Mouse (Mus musculus) frontal cortex, adult 2 months (tissue): ENCODE measurements around the gene Sirt7. TPM values are rescaled to one million over a fixed set of nuclear protein-coding genes. Genes with fewer than 3 reads are reported as not detected.

Experiments
- DNase-seq, 2 experiments: peaks; one replicate each; pipeline ENCODE4 v3.0.0; 2022; ENCODE audit warnings: low spot score in 1 of 2; ENCODE audit errors: extremely low spot score in 1 of 2
- polyA plus RNA-seq: library from polyadenylated mRNA; depleted of rRNA; stranded (reverse); fragments of >200 nt; gene quantifications from 2 replicates; pipeline ENCODE4 v1.2.3, GENCODE M21; 2012; rRNA removed

The Sirt7 gene
- polyA plus RNA-seq: 99.4 and 101 TPM in 2 replicates

DNA sequence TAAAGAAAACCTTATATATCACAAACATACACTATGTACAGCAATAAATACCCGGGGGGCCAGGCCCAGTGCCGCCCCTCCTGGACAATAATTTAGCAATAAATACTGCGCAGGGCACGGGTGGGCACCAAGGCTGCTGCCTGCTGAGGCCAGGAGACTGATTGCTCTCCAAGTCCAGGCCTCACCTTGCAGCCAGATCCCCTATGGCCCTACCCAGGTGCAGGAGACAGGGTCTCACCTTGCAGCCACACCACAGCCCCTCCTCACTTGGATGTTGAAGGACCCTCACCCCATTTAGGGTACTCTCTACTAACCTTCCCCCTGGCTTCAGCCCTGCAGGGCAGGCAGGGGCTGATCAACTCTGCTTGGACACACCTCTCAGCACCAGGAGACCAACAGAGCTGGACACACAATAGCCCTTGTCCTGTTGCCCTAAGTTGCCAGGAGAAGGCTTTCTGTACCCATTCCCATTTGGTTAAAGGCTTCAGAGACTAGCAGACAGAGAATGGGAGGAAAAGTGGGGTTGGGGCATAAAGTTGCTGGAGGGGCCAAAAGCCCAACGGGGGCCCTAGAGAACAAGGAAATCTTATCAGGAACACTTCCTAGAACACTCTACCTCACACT lies at the start of gene Sirt7:
TSS of gene Sirt7 (minus strand) at position 89 of the 624 bp plus-strand sequence.
- DNase-seq: no peak

- DNase-seq: no peak
These were observed 48.6 kb upstream of the Sirt7 start for GRCm38 (mm10) chr11:120673594-120674122.

DNA sequence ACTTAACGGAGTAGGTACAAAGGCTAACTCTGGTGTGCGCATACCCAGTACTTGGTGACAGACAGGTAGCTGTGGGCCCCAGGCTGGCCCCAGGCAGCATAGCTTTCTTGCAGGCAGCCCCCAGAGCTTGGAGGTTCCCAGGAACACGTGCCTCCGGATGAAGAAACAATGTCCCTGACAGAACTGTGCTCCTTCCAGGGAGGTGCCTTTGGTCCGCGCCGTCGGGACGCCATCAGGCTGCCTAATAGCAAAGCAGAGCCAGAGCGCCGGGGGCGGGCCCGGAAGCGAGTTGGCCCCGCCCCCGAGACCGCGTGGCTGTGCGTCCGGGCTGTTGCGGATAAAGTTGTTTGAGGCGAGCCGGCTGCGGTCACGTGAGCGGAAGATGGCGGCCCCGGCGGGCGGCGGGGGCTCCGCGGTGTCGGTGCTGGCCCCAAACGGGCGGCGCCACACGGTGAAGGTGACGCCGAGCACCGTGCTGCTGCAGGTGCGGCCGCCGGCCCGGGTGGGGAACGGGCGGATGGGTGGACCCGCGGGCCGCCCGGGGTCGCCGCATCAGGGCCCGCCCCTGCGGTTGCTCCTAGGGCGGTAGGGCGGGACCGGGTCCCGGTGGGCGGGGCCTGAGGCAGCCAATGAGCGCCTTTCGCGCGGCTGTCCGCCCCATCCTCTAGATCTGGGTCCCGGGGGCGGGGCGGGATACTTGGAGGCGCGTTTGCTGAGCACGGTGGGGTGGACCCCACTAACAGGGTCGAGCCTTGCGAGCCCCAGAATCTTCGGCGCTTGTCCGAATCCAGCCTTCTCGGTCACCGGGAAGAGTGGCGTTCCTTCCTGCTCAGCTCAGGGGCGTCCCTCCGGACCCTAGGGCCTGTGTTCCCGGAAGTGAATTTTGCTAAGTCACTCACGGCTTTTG lies 47.9 kb upstream of the Sirt7 start, which contains the start of gene Aspscr1:
TSS of gene Aspscr1 (plus strand) at position 287 of the 907 bp plus-strand sequence.
- peak; percentile 83 to 92 for DNase-seq

DNA sequence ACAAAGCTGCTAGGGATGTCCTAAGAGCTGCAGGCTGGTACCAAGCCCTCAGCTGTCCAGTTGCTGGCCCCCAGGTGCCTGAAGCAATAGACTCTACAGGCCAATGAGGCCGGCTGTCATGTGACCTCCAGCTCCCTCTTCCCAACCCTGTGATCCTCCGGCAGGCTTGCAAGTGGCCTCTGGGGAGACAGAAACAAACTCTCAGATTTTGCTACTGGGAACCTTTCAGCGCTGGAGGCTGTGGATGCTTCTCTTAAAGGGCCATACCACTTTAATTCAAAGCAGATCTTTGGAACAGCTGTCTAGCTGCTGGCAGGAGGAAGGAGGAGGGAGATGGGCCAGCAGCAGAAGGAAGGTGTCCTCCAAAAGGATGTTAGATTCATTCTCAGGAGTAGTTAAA lies 41.6 kb upstream of the Sirt7 start:
- no peak for DNase-seq

DNA sequence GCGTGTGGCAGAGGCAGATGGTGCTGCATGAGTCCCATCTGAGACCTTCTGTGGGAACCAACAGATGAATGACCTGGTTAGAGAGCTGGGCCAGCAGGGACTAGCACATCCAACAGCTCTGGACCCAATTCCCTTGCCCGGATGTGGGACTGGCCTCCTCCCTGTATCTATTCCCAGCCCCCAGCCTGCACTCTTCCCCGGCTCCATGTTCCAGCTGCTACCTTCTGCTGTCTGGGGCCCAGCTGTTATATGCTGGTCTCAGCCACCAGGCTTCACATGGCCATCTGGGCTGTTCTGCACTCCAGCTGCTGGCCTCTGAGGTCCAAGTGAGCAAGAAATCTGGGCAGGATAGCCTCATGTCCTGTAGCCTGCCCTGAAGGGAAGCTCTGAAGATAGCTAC lies 40.4 kb upstream of the Sirt7 start:
- no peak for DNase-seq

GRCm38 (mm10) chr11:120663714-120664113 lies 38.7 kb upstream of the Sirt7 start:
- no peak for DNase-seq

DNA sequence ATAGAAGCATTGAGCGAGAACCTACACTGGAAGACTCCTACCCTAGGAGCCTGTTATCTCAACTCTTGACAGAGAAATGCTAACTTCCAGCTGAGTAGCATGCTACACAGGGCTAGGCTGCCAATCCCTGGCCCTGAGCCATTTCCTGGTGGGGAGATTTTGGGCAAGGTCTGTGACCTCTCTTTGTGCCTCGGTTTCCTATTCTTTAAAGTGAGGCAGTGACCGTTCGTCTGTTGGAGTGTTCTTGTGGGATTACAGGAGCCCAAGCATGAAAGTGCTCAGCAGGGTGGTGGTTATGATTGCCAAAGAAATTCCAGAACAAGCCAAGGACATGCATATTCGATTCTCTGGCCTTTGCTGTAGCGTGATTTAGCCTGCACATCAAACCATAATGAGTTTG lies 37.7 kb upstream of the Sirt7 start:
- DNase-seq: no peak

- DNase-seq: no peak
These were observed 36.0 kb upstream of the Sirt7 start, which contains the start of gene Notum for GRCm38 (mm10) chr11:120661076-120661460. Gene Notum (minus strand): TSS chr11:120661175.

DNA sequence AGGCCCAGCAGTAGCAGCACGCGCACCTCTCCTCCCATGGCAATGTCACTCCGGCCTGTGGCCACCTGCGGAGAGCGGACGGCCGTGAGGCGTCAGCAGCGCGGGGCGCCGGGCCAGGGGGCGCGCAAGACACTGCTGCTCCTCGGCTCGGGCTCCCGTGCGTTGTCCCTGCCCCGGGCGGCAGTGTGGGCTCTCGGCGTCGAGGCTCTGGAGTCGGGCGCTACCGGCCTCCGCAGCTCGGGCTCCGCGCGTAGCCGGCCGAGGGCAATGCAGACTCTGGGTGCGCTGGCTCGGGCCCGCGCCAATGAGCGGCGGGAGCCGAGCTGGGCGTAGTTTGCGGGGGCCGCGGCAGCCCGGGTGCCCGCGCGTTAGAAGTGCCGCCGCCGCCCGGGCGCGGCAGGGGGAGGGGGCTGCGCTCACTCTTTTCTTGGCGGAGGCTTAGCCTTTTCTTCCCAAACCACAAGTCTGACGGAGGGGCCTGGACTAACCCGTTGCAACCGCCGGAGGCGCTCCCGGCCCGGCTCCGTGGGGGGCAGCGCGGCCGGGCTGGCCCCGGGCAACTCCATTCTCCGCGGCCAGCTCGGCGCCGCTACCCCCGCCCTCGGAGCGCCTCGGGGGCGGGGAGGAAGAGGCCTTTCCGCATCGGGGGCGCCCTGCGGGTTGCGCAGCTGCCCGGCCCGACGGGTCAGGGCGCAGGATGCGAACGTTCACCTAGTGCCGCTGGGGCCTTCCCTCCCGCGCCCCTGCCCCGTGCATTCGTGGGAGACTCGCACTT lies 35.4 kb upstream of the Sirt7 start:
- DNase-seq: no peak

DNA sequence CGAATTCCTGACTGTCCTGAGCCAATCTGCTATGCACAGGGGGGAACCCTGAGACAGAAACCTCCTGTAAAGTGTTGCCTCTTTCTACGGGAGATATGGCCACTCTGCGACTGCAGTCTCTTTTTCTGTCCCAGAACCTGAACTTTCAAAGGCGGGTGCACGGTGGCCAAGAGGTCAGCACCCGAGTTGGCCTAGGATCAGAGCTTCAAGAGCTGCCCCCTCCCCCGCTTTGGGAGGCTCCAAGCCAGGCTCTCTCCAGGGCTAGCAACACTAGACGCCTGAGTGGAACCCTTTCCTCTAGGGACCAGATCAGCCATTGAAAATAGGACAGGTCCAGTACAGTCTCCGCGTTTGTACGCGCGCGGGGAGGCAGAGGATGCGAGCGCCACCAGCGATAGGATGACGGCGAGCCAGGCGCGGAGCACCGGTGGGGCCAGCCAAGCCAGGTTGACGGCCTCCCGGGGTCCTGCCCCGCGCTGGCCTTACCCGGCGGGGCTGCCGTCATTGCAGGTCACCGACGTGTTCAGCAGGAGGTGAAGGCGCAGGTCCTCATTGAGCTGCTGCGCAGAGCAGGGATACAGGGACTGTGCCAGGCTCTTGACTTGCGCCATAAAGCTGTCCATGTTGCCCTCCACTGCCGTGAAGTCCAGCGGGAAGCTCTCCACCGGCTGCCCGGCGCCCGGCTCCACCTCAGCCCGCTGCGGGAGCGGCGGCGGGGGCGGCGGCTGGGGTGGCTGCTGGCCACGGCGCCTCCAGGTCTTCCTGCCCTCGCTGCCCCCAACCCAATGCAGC lies 34.7 kb upstream of the Sirt7 start:
- no peak for DNase-seq

DNA sequence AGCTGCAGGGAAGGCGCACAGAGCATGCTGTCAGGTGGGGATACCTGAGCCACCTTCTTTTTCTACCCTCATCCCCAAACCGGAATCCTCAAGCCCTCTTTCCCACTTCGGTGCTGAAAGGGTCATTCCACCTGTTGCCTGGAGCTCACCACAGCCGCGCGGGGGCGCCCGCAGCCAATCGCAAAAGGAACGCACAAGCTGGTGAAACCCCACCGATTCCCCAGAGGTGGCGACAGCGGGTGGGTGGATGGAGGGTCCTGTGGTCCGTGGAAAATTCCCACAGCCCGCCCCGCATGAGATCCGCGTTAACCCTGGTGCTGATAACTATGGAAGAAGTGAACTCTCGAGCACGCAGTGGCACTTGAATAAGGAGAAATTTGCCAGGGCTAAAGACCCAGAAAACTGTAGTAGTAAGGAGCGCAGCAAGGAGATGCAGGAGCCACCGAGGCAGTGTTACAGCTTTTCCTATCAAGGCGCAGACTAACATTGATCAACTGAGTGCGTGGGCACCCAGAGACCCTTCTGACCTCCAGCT lies 33.9 kb upstream of the Sirt7 start:
- DNase-seq: peak; percentile 33 to 79

- DNase-seq: no peak
These were observed 32.3 kb upstream of the Sirt7 start for GRCm38 (mm10) chr11:120657301-120657700.

- DNase-seq: no peak
These were observed 29.7 kb upstream of the Sirt7 start for GRCm38 (mm10) chr11:120654741-120655140.

DNA sequence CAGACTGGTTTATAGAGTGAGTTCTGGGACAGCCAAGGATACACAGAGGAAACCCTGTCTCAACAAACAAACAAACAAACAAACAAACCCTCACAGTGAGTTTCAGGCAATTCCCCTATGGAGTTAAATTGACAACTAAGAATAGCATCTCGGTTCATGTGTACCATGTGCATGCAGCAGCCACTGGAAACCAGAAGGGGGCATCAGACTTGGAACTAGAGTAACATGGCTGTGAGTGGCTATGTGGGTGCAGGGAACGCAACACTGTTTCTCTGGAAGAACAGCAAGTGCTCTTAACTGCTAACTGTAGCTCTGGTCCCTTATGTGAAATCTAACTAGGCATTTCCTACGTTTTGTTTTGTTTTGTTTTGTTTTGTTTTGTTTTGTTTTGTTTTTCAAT lies 26.8 kb upstream of the Sirt7 start:
- DNase-seq: no peak

- DNase-seq: peak in 1 of 2 experiments; percentile 57
These were observed 23.0 kb upstream of the Sirt7 start, which contains the start of gene Myadml2 for GRCm38 (mm10) chr11:120648001-120648476. Gene Myadml2 (minus strand): TSS chr11:120648158.

DNA sequence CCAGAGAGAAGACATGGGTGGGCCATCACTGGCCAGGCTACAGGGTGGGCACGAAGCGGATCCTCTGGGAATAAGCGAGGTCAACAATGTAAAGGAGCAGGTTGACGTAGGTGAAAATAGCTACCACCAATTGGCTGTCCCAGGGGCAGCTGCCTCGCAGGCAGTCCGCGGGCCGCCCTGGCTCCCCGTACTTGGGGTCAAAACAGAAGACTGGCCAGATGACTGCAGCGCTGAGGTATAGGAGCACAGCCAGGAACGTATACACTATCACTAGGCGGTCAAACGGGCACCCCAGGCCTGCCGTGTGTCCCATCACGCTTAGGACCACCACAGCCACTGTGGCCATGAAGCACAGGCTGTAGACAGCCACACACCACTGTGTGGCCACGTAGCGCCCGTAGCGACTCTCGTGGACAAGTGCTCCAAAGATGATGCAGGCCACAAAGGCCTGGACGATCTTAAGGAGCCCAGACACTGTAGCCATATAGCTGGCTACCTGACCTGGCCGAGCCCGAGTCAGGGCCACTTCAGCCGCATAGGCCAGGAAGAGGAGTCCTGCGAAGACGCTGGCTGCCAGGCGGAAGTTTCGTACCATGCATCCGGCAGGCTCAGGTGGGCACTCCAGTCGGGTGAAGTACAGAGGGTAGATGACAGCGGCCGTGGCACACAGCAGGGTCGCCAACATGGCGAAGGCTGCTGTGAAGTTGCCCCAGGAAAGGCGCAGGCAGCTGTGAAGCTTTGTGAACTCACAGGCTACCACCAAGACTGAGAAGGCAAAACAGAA lies 22.2 kb upstream of the Sirt7 start:
- DNase-seq: no peak

DNA sequence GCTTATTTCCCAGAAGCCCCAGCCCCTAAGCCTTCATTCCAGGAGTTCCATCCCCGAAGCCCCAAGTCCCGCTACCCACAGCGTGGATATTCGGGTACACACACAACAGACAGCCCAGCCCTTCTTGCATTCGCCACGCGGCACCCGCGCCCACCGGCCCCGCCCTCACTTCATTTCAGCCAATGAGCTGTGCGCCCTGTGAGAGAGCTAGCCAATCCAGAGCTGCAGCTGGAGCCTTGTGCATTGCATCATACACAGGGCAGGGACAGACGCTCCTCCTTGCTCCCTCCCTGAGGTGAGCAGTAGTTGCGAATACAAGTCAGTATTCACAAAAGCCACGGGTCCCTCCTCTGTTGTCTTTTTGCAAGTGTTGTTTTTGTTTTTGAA lies 18.6 kb upstream of the Sirt7 start, which contains the start of gene Pycr1:
TSS of gene Pycr1 (minus strand) at position 169 of the 387 bp plus-strand sequence.
- DNase-seq: peak; percentile 89 to 96

- no peak for DNase-seq
These were observed 18.0 kb upstream of the Sirt7 start for GRCm38 (mm10) chr11:120642939-120643600.
